Mouse (Mus musculus): ENCODE results near the gene Inpp5b. TPM values are rescaled to one million over a fixed set of nuclear protein-coding genes. Genes with fewer than 3 reads are reported as not detected.

The Inpp5b gene
- polyA plus RNA-seq, 1 experiment from 2014 or later = 23.7 TPM

DNA sequence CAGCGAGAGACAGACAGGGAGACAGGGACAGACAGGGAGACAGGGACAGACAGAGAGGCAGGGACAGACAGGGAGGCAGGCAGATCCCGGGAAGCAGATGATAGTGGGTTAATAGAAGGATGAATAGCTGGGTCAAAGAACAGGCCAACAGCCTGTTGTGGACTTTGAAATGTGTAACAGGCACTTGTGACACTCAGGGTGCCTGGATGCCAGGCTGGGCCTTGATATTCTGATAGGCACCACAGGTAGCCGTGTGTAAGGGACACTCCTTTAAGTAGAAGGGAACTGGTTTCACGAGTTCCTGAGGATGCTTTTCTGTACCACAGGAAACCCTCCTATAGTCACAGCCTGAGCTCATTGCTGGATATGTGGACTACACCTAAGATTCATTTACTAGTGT lies 48.4 kb downstream of the Inpp5b start:
- Histone ChIP-seq H3K27ac (replicated peaks; ENCODE audit: low read depth, low read length) (no peak overlapping the region), H3K4me1 (ENCODE audit: control insufficient read depth, insufficient read depth, low read length) (no peaks in the 10 kb centered on the region), H3K4me2 (ENCODE audit: low read depth, low read length) (no peak overlapping the region), H3K36me3 (ENCODE audit: control insufficient read depth, insufficient read depth, low read length) (peaks cover 85% of the 10 kb centered on the region), H3K9me3 (ENCODE audit: control insufficient read depth, low read length) (no peaks in the 10 kb centered on the region), H3K4me3 (ENCODE audit: low read depth, low read length) (no peak overlapping the region), H3K9ac (ENCODE audit: low read depth, low read length) (no peak overlapping the region), H3K27me3 (replicated peaks; ENCODE audit: control insufficient read depth, insufficient read depth, low read length) (no peaks in the 10 kb centered on the region)
- ATAC-seq (ENCODE audit: low read depth) (no peak), DNase-seq (ENCODE audit: low spot score) (no peak)
- 72% methylated on average over 4 of the region's 4 CpGs for WGBS

GRCm38 (mm10) chr4:124792114-124792513 lies 50.5 kb downstream of the Inpp5b start:
- Histone ChIP-seq H3K4me1 (ENCODE audit: control insufficient read depth, insufficient read depth, low read length) (no peaks in the 10 kb centered on the region), H3K9ac (ENCODE audit: low read depth, low read length) (no peak overlapping the region), H3K4me2 (ENCODE audit: low read depth, low read length) (no peak overlapping the region), H3K4me3 (ENCODE audit: low read depth, low read length) (no peak overlapping the region), H3K27ac (replicated peaks; ENCODE audit: low read depth, low read length) (no peak overlapping the region), H3K27me3 (replicated peaks; ENCODE audit: control insufficient read depth, insufficient read depth, low read length) (no peaks in the 10 kb centered on the region), H3K9me3 (ENCODE audit: control insufficient read depth, low read length) (no peaks in the 10 kb centered on the region), H3K36me3 (ENCODE audit: control insufficient read depth, insufficient read depth, low read length) (peaks cover 72% of the 10 kb centered on the region)
- ATAC-seq (ENCODE audit: low read depth) (no peak), DNase-seq (ENCODE audit: low spot score) (no peak)
- WGBS = 85% methylated on average over 8 of the region's 8 CpGs

DNA sequence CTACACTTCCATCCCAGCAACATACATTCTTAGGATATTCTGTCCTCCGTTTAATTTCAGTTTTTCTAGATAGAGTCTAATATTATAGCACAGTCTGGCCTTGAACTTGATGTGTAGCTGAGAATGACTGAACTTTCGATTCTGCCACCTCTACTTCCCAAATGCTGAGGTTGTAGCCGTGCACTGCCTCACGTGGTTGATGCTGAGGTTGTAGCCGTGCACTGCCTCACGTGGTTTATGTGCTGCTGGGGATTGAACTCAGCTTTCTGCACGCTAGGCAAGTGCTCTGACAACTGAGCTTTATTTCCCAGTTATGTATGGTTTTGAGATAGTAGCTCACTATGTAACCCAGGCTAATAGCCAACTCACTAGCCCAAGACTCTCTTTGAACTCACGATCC lies 54.5 kb downstream of the Inpp5b start:
- peaks cover 64% of the 10 kb centered on the region for H3K36me3 ChIP-seq (ENCODE audit: control insufficient read depth, insufficient read depth, low read length)
- H3K4me1 ChIP-seq (ENCODE audit: control insufficient read depth, insufficient read depth, low read length) = no peaks in the 10 kb centered on the region
- H3K9ac ChIP-seq (ENCODE audit: low read depth, low read length) = no peak overlapping the region
- DNase-seq (ENCODE audit: low spot score) (no peak), ATAC-seq (ENCODE audit: low read depth) (no peak)
- H3K27ac ChIP-seq (replicated peaks; ENCODE audit: low read depth, low read length) = no peak overlapping the region
- no peak overlapping the region for H3K4me3 ChIP-seq (ENCODE audit: low read depth, low read length)
- H3K9me3 ChIP-seq (ENCODE audit: control insufficient read depth, low read length) = no peaks in the 10 kb centered on the region
- 89% methylated on average over 8 of the region's 8 CpGs for WGBS
- no peak overlapping the region for H3K4me2 ChIP-seq (ENCODE audit: low read depth, low read length)
- no peaks in the 10 kb centered on the region for H3K27me3 ChIP-seq (replicated peaks; ENCODE audit: control insufficient read depth, insufficient read depth, low read length)

DNA sequence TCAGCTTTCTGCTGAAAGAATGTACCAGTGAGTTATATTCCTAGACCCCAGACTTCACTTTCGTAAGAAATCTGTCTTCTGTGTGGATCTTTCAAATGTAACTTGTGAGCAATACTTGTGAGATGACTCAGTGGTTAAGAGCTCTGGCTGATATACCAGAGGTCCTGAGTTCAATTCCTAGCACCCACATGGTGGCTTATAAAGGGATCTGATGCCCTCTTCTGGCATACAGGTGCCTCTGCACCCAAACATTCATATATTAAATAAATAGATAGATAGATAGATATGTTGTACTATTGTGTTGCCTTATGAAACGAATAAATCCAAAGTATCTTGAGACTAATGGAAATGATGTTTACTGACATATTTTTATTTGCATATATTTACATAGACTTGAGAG lies 55.3 kb downstream of the Inpp5b start:
- Histone ChIP-seq H3K9me3 (ENCODE audit: control insufficient read depth, low read length) (no peaks in the 10 kb centered on the region), H3K36me3 (ENCODE audit: control insufficient read depth, insufficient read depth, low read length) (peaks cover 57% of the 10 kb centered on the region), H3K27ac (replicated peaks; ENCODE audit: low read depth, low read length) (no peak overlapping the region), H3K4me1 (ENCODE audit: control insufficient read depth, insufficient read depth, low read length) (no peaks in the 10 kb centered on the region), H3K27me3 (replicated peaks; ENCODE audit: control insufficient read depth, insufficient read depth, low read length) (no peaks in the 10 kb centered on the region), H3K4me2 (ENCODE audit: low read depth, low read length) (no peak overlapping the region), H3K4me3 (ENCODE audit: low read depth, low read length) (no peak overlapping the region), H3K9ac (ENCODE audit: low read depth, low read length) (no peak overlapping the region)
- WGBS = 89% methylated on average over 2 of the region's 2 CpGs
- ATAC-seq (ENCODE audit: low read depth) (no peak), DNase-seq (ENCODE audit: low spot score) (no peak)

DNA sequence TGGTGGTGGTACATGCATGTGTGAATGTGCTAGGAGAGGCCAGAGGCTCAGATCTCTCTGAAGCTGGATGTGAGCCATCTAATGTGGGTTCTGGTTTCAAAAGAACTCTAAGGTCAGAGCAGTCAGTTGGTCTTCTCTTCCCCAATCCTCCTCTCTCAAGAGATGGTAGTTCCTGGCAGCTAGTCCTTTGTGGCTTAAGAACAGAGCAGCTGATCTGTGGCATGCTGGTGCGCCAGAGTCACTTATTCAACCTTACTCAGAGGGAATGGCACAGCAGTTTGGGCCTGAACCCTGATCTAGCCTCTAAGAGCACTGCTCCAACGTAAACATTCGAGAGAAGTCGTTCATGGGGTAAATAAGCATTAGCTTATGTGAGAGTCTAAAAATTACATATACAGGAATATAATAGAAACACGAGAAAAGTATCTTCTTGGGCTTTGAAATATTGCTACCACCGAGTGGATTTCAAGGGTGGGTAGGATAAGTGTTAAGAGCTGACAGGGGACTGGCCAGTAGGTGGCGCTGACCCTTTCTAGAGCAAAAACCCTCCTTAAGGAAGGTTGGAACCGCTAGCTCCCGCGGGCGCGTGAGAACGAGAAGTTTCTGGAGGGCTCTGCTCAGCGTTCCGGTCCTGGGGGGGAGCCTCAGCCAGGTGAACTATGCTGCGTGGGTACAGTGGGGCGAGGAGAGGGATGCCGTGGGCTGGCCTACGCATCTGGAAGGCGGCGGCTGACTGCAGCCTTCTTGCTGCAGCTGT lies 60.1 kb downstream of the Inpp5b start, which contains the start of gene Mtf1:
Mtf1 (plus strand) TSS at position 553 of the 757 bp plus-strand sequence.
- Histone ChIP-seq H3K27ac (replicated peaks; ENCODE audit: low read depth, low read length) (peak within 1 kb of the TSS; percentile 98), H3K9me3 (ENCODE audit: control insufficient read depth, low read length) (no peaks in the 10 kb centered on the region), H3K4me3 (ENCODE audit: low read depth, low read length) (peak within 1 kb of the TSS; percentile 76), H3K36me3 (ENCODE audit: control insufficient read depth, insufficient read depth, low read length) (peaks cover 44% of the 10 kb centered on the region), H3K9ac (ENCODE audit: low read depth, low read length) (peak within 1 kb of the TSS; percentile 91), H3K27me3 (replicated peaks; ENCODE audit: control insufficient read depth, insufficient read depth, low read length) (no peaks in the 10 kb centered on the region), H3K4me2 (ENCODE audit: low read depth, low read length) (peak within 1 kb of the TSS; percentile 95), H3K4me1 (ENCODE audit: control insufficient read depth, insufficient read depth, low read length) (peaks cover 6% of the 10 kb centered on the region)
- peak; percentile 96 for DNase-seq (ENCODE audit: low spot score)
- peak; percentile 83 for ATAC-seq (ENCODE audit: low read depth)
- 4% methylated on average over 21 of the region's 21 CpGs for WGBS

- Histone ChIP-seq H3K4me1 (ENCODE audit: control insufficient read depth, insufficient read depth, low read length) (peaks cover 6% of the 10 kb centered on the region), H3K4me2 (ENCODE audit: low read depth, low read length) (peak overlapping the region; percentile 95), H3K9ac (ENCODE audit: low read depth, low read length) (peak overlapping the region; percentile 91), H3K9me3 (ENCODE audit: control insufficient read depth, low read length) (no peaks in the 10 kb centered on the region), H3K27me3 (replicated peaks; ENCODE audit: control insufficient read depth, insufficient read depth, low read length) (no peaks in the 10 kb centered on the region), H3K27ac (replicated peaks; ENCODE audit: low read depth, low read length) (peak overlapping the region; percentile 98), H3K4me3 (ENCODE audit: low read depth, low read length) (peak overlapping the region; percentile 76), H3K36me3 (ENCODE audit: control insufficient read depth, insufficient read depth, low read length) (peaks cover 46% of the 10 kb centered on the region)
- WGBS = 2% methylated on average over 27 of the region's 53 CpGs
- DNase-seq (ENCODE audit: low spot score) (peak; percentile 98), ATAC-seq (ENCODE audit: low read depth) (peak; percentile 99)
These were observed 60.9 kb downstream of the Inpp5b start for GRCm38 (mm10) chr4:124802309-124803260.

GRCm38 (mm10) chr4:124803406-124803805 lies 61.8 kb downstream of the Inpp5b start:
- Histone ChIP-seq H3K4me3 (ENCODE audit: low read depth, low read length) (peak overlapping the region; percentile 76), H3K9ac (ENCODE audit: low read depth, low read length) (peak overlapping the region; percentile 91), H3K4me1 (ENCODE audit: control insufficient read depth, insufficient read depth, low read length) (peaks cover 6% of the 10 kb centered on the region), H3K9me3 (ENCODE audit: control insufficient read depth, low read length) (no peaks in the 10 kb centered on the region), H3K27ac (replicated peaks; ENCODE audit: low read depth, low read length) (no peak overlapping the region), H3K27me3 (replicated peaks; ENCODE audit: control insufficient read depth, insufficient read depth, low read length) (no peaks in the 10 kb centered on the region), H3K36me3 (ENCODE audit: control insufficient read depth, insufficient read depth, low read length) (peaks cover 46% of the 10 kb centered on the region), H3K4me2 (ENCODE audit: low read depth, low read length) (peak overlapping the region; percentile 95)
- WGBS = 75% methylated on average over 6 of the region's 6 CpGs
- DNase-seq (ENCODE audit: low spot score) (no peak), ATAC-seq (ENCODE audit: low read depth) (no peak)

- 83% methylated on average over 5 of the region's 5 CpGs for WGBS
- H3K4me2 ChIP-seq (ENCODE audit: low read depth, low read length) = no peak overlapping the region
- H3K4me1 ChIP-seq (ENCODE audit: control insufficient read depth, insufficient read depth, low read length) = peaks cover under 1% of the 10 kb centered on the region; the same call in 1 of the 2 replicates
- ATAC-seq (ENCODE audit: low read depth) (no peak), DNase-seq (ENCODE audit: low spot score) (no peak)
- H3K36me3 ChIP-seq (ENCODE audit: control insufficient read depth, insufficient read depth, low read length) = peaks cover 42% of the 10 kb centered on the region
- H3K27me3 ChIP-seq (replicated peaks; ENCODE audit: control insufficient read depth, insufficient read depth, low read length) = no peaks in the 10 kb centered on the region
- no peak overlapping the region for H3K4me3 ChIP-seq (ENCODE audit: low read depth, low read length)
- no peak overlapping the region for H3K9ac ChIP-seq (ENCODE audit: low read depth, low read length)
- no peak overlapping the region for H3K27ac ChIP-seq (replicated peaks; ENCODE audit: low read depth, low read length)
- H3K9me3 ChIP-seq (ENCODE audit: control insufficient read depth, low read length) = no peaks in the 10 kb centered on the region
These were observed 66.9 kb downstream of the Inpp5b start for GRCm38 (mm10) chr4:124808511-124808910.

Measured in embryonic facial prominence, embryonic 14.5 days (tissue).